27 mouse cellular contexts compared by ENCODE assay signal in the genomic region with DNA sequence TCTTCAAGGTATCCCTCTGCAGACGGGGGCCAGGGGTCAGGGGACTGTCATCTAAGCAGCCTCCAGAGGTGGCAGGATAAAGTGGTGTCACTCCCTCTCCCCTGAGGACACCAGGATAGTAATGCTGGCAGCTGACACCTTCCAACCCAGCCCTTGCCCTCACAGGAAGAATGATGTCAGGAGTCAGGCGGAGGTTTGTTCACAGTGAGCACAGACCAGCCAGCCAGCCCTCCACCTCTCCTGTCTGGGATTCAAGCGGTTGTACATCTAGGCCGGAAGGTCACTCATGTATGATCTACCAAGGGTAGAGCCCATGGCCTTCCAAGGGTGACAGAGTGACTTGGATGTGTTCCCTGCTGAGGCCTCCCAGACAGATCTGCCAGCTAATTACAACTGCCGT. TPM values are rescaled to one million over a fixed set of nuclear protein-coding genes. Genes with fewer than 3 reads are reported as not detected.
A peak's percentile ranks its signal among the peaks of the same experiment; 100 is the strongest.
DNase-seq lines count a peak whose midpoint lies in the region; ATAC-seq lines count a peak whose summit lies in the region.
"Had no signal": no experiment of that assay in that cellular context is flagged by ENCODE, and none has a peak within 500 bp of the region (broad histone marks: within the 10 kb centered on the region; RNA-seq: fewer than 3 reads in every experiment).

No protein-coding gene starts in this region.

- no peak overlapping the region for H3K27ac ChIP-seq in heart, embryonic 12.5 days (ENCODE audit: poor library complexity, severe bottlenecking)
- H3K27ac ChIP-seq in kidney, embryonic 15.5 days, result no peak overlapping the region
- H3K27ac ChIP-seq: forebrain, embryonic 13.5 days; heart, embryonic 15.5 days; hindbrain, embryonic 12.5 days; liver, embryonic 14.5 days; macrophage; neural tube, embryonic 15.5 days; stomach, embryonic 15.5 days had no signal

- peaks cover 28% of the 10 kb centered on the region for H3K4me1 ChIP-seq in heart, embryonic 12.5 days (replicated peaks)
- H3K4me1 ChIP-seq in kidney, embryonic 15.5 days, result no peaks in the 10 kb centered on the region
- H3K4me1 ChIP-seq: stomach, embryonic 15.5 days had no signal

- H3K4me2 ChIP-seq in heart, embryonic 12.5 days, result no peak overlapping the region
- no peak overlapping the region for H3K4me2 ChIP-seq in kidney, embryonic 15.5 days
- H3K4me2 ChIP-seq: forebrain, embryonic 13.5 days; heart, embryonic 15.5 days; hindbrain, embryonic 12.5 days; neural tube, embryonic 15.5 days; stomach, embryonic 15.5 days had no signal

- no peaks in the 10 kb centered on the region for H3K9me3 ChIP-seq in heart, embryonic 12.5 days (replicated peaks)
- no peaks in the 10 kb centered on the region for H3K9me3 ChIP-seq in kidney, embryonic 15.5 days (replicated peaks)
- H3K9me3 ChIP-seq: forebrain, embryonic 13.5 days; heart, embryonic 15.5 days; hindbrain, embryonic 12.5 days; neural tube, embryonic 15.5 days; stomach, embryonic 15.5 days had no signal

- H3K36me3 ChIP-seq in heart, embryonic 12.5 days, result peaks cover 55% of the 10 kb centered on the region
- H3K36me3 ChIP-seq in kidney, embryonic 15.5 days, result peaks cover 76% of the 10 kb centered on the region

- DNase-seq in heart, adult 18-20 months, result peak; percentile 29 to 59
- peak; percentile 19 for DNase-seq in kidney, adult 11 months
- no peak for DNase-seq in kidney, postnatal 10 days
- DNase-seq in kidney, postnatal 25 days, result peak; percentile 30 to 61
- peak; percentile 34 to 63 for DNase-seq in kidney, postnatal 36 days
- no peak for DNase-seq in MN1 (ENCODE audit: low spot score)
- DNase-seq: B cell, adult 2 months; cerebellum, adult 8-10 months; cerebellum, postnatal 36 days; gastrocnemius, postnatal 10 days; liver; lung, adult 2 months; lung, postnatal 10 days; midbrain, embryonic 14.5 days; retina, postnatal 1 day; right cerebral cortex, postnatal 25 days had no signal

- ATAC-seq in heart, embryonic 12.5 days (ENCODE audit: insufficient number of reproducible peaks, low FRiP score), result no peak
- no peak for ATAC-seq in kidney, embryonic 15.5 days (replicated peaks; ENCODE audit: low FRiP score)
- ATAC-seq: activated CD4-positive, CD25-positive, alpha-beta regulatory T cell, adult 4 months; forebrain, embryonic 13.5 days; intestine, embryonic 16.5 days had no signal

- H3K9ac ChIP-seq in heart, embryonic 12.5 days, result no peak overlapping the region
- H3K9ac ChIP-seq in kidney, embryonic 15.5 days, result no peak overlapping the region
- H3K9ac ChIP-seq: forebrain, embryonic 13.5 days; heart, embryonic 15.5 days; hindbrain, embryonic 12.5 days; liver, embryonic 14.5 days; neural tube, embryonic 15.5 days; stomach, embryonic 15.5 days had no signal

- H3K4me3 ChIP-seq in heart, embryonic 12.5 days, result no peak overlapping the region
- H3K4me3 ChIP-seq in kidney, embryonic 15.5 days (replicated peaks), result no peak overlapping the region
- H3K4me3 ChIP-seq: forebrain, embryonic 13.5 days; heart, embryonic 15.5 days; hindbrain, embryonic 12.5 days; neural tube, embryonic 15.5 days; stomach, embryonic 15.5 days had no signal

- 65% methylated on average over 5 of the region's 5 CpGs for WGBS in heart, embryonic 12.5 days
- WGBS in kidney, embryonic 15.5 days, result 54% methylated on average over 5 of the region's 5 CpGs

- no peaks in the 10 kb centered on the region for H3K27me3 ChIP-seq in heart, embryonic 12.5 days (replicated peaks)
- H3K27me3 ChIP-seq in kidney, embryonic 15.5 days, result no peaks in the 10 kb centered on the region
- H3K27me3 ChIP-seq: heart, embryonic 15.5 days; hindbrain, embryonic 12.5 days; neural tube, embryonic 15.5 days; stomach, embryonic 15.5 days had no signal

RNA-seq across cellular contexts. Expression of gene Lrrc4, which starts 52.0 kb away (rescaled TPM):
- under 1 TPM; 0.54 to 0.65 TPM for total RNA-seq in heart, adult 18-20 months (2021)
- polyA plus RNA-seq in heart, embryonic 12.5 days (2016; fragmentation: Nextera tagmentation; extraction: Ambion mirVana), result 0.51 and 0.58 TPM in 2 replicates
- polyA plus RNA-seq in kidney, embryonic 15.5 days (2015; fragmentation: Nextera tagmentation; extraction: Ambion mirVana), result 1.8 and 1.9 TPM in 2 replicates

Comparison
In these comparisons a context has a peak if more than half of its experiments do, and no peak if none do; other contexts are left out.
1. DNase-seq: peak in heart, adult 18-20 months (2 of 2), kidney, adult 11 months (single experiment), kidney, postnatal 25 days (2 of 2) and kidney, postnatal 36 days (2 of 2); none in kidney, postnatal 10 days (single experiment) and MN1 (single experiment).